Mouse (Mus musculus): ENCODE results near the gene Rad51c.
"Not testable (repeated sequence)": the region's sequence is repeated elsewhere in the genome, so short reads cannot be mapped to it uniquely, and the experiment has no call there.

Rad51c gene

GRCm38 (mm10) chr11:87404876-87405275, at the start of gene Rad51c, which contains the start of gene Tex14:
Gene Rad51c, minus strand, starts transcription at chr11:87404954.
Gene Tex14, plus strand, starts transcription at chr11:87405065.
- DNase-seq (ENCODE audit: low read depth): no peak

- DNase-seq (ENCODE audit: low read depth): no peak
Observed at GRCm38 (mm10) chr11:87454035-87454690, 49.4 kb upstream of the Rad51c start.

- peak; percentile 68 for DNase-seq (ENCODE audit: low read depth)
Observed at GRCm38 (mm10) chr11:87453216-87454034, 48.7 kb upstream of the Rad51c start.

GRCm38 (mm10) chr11:87452779-87453178, 48.0 kb upstream of the Rad51c start:
- not testable (repeated sequence) for DNase-seq (ENCODE audit: low read depth)

- DNase-seq (ENCODE audit: low read depth): peak; percentile 51
Observed at GRCm38 (mm10) chr11:87449847-87450246, 45.1 kb upstream of the Rad51c start.

- no peak for DNase-seq (ENCODE audit: low read depth)
Observed at GRCm38 (mm10) chr11:87449200-87449547, 44.4 kb upstream of the Rad51c start.

GRCm38 (mm10) chr11:87448476-87449199, 43.9 kb upstream of the Rad51c start:
- DNase-seq (ENCODE audit: low read depth): peak; percentile 86

- peak; percentile 78 for DNase-seq (ENCODE audit: low read depth)
Observed at GRCm38 (mm10) chr11:87448081-87448475, 43.3 kb upstream of the Rad51c start.

- no peak for DNase-seq (ENCODE audit: low read depth)
Observed at GRCm38 (mm10) chr11:87447429-87447828, 42.7 kb upstream of the Rad51c start.

- DNase-seq (ENCODE audit: low read depth): no peak
Observed at GRCm38 (mm10) chr11:87446159-87446558, 41.4 kb upstream of the Rad51c start.

GRCm38 (mm10) chr11:87445593-87445992, 40.8 kb upstream of the Rad51c start:
- not testable (repeated sequence) for DNase-seq (ENCODE audit: low read depth)

- DNase-seq (ENCODE audit: low read depth): no peak
Observed at GRCm38 (mm10) chr11:87444735-87445428, 40.1 kb upstream of the Rad51c start.

- DNase-seq (ENCODE audit: low read depth): not testable (repeated sequence)
Observed at GRCm38 (mm10) chr11:87444056-87444455, 39.3 kb upstream of the Rad51c start.

- peak; percentile 87 for DNase-seq (ENCODE audit: low read depth)
Observed at GRCm38 (mm10) chr11:87443373-87443883, 38.7 kb upstream of the Rad51c start.

- peak; percentile 83 for DNase-seq (ENCODE audit: low read depth)
Observed at GRCm38 (mm10) chr11:87442643-87443372, 38.1 kb upstream of the Rad51c start.

- DNase-seq (ENCODE audit: low read depth): no peak
Observed at GRCm38 (mm10) chr11:87439796-87440420, 35.2 kb upstream of the Rad51c start.

- no peak for DNase-seq (ENCODE audit: low read depth)
Observed at GRCm38 (mm10) chr11:87436326-87437232, 31.8 kb upstream of the Rad51c start.

GRCm38 (mm10) chr11:87435107-87435506, 30.4 kb upstream of the Rad51c start:
- DNase-seq (ENCODE audit: low read depth): not testable (repeated sequence)

GRCm38 (mm10) chr11:87432933-87433669, 28.3 kb upstream of the Rad51c start:
- DNase-seq (ENCODE audit: low read depth): no peak

Data from induced T-regulatory cell, adult 2 months (primary cell).